Mouse (Mus musculus) forebrain, embryonic 14.5 days (tissue): ENCODE measurements around the gene Psd. TPM values are rescaled to one million over a fixed set of nuclear protein-coding genes. Genes with fewer than 3 reads are reported as not detected.

Source experiments
- ATAC-seq: fragments of 200-750 bp; cut with Nextera tagmentation; 2 replicates; pipeline ENCODE4 v1.8.0; 2017; ENCODE audit warnings: mild to moderate bottlenecking, moderate library complexity
- DNase-seq: peaks from one replicate; pipeline ENCODE4 v3.0.0-alpha.2; 2015; ENCODE audit warnings: low spot score
- H3K27ac ChIP-seq: fragments of 300-500 bp; sonication (generic); 2 replicates; pipeline ENCODE4 v1.5.1; 2014; ENCODE audit warnings: low read depth, mild to moderate bottlenecking, control low read depth, low read length, moderate library complexity
- H3K27me3 ChIP-seq: fragments of 300-500 bp; sonication (generic); replicated peaks from 2 replicates; pipeline ENCODE4 v1.6.1; 2014; ENCODE audit warnings: low read length, control low read depth, mixed read lengths; ENCODE audit not compliant: control insufficient read depth, insufficient read depth
- H3K36me3 ChIP-seq: fragments of 300-500 bp; sonication (generic); 2 replicates; pipeline ENCODE4 v1.6.1; 2014; ENCODE audit warnings: low read length, control low read depth; ENCODE audit not compliant: control insufficient read depth, insufficient read depth
- H3K4me1 ChIP-seq: fragments of 300-500 bp; sonication (generic); 2 replicates; pipeline ENCODE4 v1.6.1; 2014; ENCODE audit warnings: antibody characterized with exemption, low read length, control low read depth; ENCODE audit not compliant: control insufficient read depth, insufficient read depth
- H3K4me2 ChIP-seq: fragments of 300-500 bp; sonication (generic); 2 replicates; pipeline ENCODE4 v1.6.1; 2014; ENCODE audit warnings: mild to moderate bottlenecking, control low read depth, low read length
- H3K4me3 ChIP-seq: fragments of 300-500 bp; sonication (generic); 2 replicates; pipeline ENCODE4 v1.5.1; 2014; ENCODE audit warnings: low read depth, low read length, control low read depth
- H3K9ac ChIP-seq: fragments of 300-500 bp; sonication (generic); 2 replicates; pipeline ENCODE4 v1.6.1; 2014; ENCODE audit warnings: mild to moderate bottlenecking, low read length, control low read depth, moderate library complexity
- H3K9me3 ChIP-seq: fragments of 300-500 bp; sonication (generic); replicated peaks from 2 replicates; pipeline ENCODE4 v1.6.1; 2016; ENCODE audit warnings: low read length, control low read depth, mixed read lengths; ENCODE audit not compliant: control insufficient read depth
- WGBS: fragments of 180-500 bp; shearing (Covaris S2); extraction: QIAGEN DNeasy Blood & Tissue Kit; methylation state at CpG from one replicate; pipeline ENCODE4 v1.1.7; 2014; 5-methylcytosine and 5-hydroxymethylcytosine counted together
- polyA plus RNA-seq: library from polyadenylated mRNA; unstranded; fragments of >200 nt; fragmentation: Nextera tagmentation; extraction: Ambion mirVana; gene quantifications from 2 replicates; pipeline ENCODE4 v1.2.1, GENCODE M21; 2014

The Psd gene
- polyA plus RNA-seq, 1 experiment from 2014 or later = 68.7 TPM

DNA sequence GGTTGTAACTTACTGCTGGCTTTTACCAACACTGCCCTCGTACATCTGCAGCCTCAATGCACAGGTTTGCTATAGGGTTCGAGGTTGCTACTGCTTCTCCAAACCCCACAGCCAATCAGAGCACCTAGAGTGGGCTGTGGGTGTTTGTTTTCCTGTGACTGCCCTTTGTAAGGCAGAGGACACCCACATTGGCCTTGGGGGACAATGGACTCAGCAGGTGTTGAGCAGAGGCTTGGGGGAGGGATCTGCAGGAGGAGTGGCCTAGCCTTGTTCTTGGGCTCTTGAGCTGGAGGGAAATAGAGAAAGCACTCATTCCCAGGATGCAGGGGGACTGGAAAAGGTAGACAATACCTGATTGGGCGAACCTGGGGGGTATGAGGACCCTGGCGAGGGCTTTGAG lies 31.4 kb upstream of the Psd start:
- Histone ChIP-seq H3K4me3 (no peak overlapping the region), H3K4me2 (no peak overlapping the region), H3K27me3 (no peaks in the 10 kb centered on the region; the same call in 1 of the 2 replicates), H3K36me3 (no peaks in the 10 kb centered on the region), H3K4me1 (no peaks in the 10 kb centered on the region), H3K9ac (no peak overlapping the region), H3K9me3 (no peaks in the 10 kb centered on the region), H3K27ac (no peak overlapping the region)
- WGBS = 55% methylated on average over 4 of the region's 4 CpGs
- ATAC-seq = no peak
- no peak for DNase-seq

GRCm38 (mm10) chr19:46357344-46358280 lies 30.7 kb upstream of the Psd start:
- no peak for DNase-seq
- H3K9me3 ChIP-seq = no peaks in the 10 kb centered on the region
- H3K4me3 ChIP-seq = peak overlapping the region; percentile 45
- H3K4me2 ChIP-seq = peak overlapping the region; percentile 70
- no peaks in the 10 kb centered on the region for H3K36me3 ChIP-seq
- ATAC-seq = no peak
- no peak overlapping the region for H3K27ac ChIP-seq
- no peaks in the 10 kb centered on the region for H3K4me1 ChIP-seq
- H3K9ac ChIP-seq = peak overlapping the region; percentile 69
- WGBS = 29% methylated on average over 25 of the region's 25 CpGs
- H3K27me3 ChIP-seq = no peaks in the 10 kb centered on the region; the same call in 1 of the 2 replicates

GRCm38 (mm10) chr19:46356701-46357138 lies 29.8 kb upstream of the Psd start:
- no peaks in the 10 kb centered on the region for H3K9me3 ChIP-seq
- H3K36me3 ChIP-seq = no peaks in the 10 kb centered on the region
- H3K9ac ChIP-seq = peak overlapping the region; percentile 69
- DNase-seq (peak; percentile 96), ATAC-seq (peak; percentile 96)
- no peaks in the 10 kb centered on the region; the same call in 1 of the 2 replicates for H3K27me3 ChIP-seq
- no peaks in the 10 kb centered on the region for H3K4me1 ChIP-seq
- no peak overlapping the region for H3K27ac ChIP-seq
- WGBS = under 1% methylated on average over 29 of the region's 29 CpGs
- H3K4me2 ChIP-seq = peak overlapping the region; percentile 70
- peak overlapping the region; percentile 45 for H3K4me3 ChIP-seq

DNA sequence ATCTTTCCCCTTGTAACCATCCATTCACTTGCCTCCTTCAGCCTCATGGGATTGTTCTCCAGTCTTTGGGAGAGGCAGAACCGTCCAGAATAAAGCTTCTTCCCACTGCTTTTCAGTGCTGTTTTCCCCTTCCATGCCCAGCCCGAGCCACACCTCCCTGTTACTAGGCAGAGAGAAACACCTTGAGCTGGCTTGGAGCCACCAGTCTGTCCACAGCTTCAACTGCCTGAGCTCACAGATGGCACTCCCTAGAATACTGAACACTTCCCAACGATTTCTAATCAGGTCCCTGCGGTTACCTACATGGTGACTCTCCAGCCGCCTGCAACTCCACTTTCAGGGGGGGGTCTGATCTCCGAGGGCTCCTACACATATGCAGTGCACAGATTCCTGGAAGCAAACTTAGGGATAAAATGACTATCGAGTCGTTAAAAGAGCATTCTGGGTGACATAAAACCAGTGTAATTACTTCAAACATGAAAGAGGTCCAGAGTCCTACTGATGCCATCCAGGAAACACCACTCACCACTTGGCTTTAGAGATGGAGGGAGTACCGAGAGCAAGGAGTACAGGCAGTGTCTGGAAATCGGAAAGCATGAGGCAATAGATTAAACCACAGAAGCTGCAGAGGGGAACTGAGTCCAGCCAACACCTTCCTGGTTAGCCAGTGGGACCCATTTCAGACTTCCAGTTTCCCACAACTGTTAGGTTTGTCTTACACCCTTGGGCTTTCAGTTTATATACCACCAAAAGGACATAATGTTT lies 23.4 kb upstream of the Psd start, which contains the start of gene 2310034G01Rik:
Gene 2310034G01Rik, minus strand, starts transcription at position 135 of the 765 bp plus-strand sequence.
- DNase-seq (no peak), ATAC-seq (no peak)
- Histone ChIP-seq H3K4me3 (peak within 1 kb of the TSS; percentile 65), H3K9me3 (no peaks in the 10 kb centered on the region), H3K36me3 (no peaks in the 10 kb centered on the region), H3K27ac (peak within 1 kb of the TSS; percentile 86), H3K4me2 (peak within 1 kb of the TSS; percentile 95), H3K9ac (peak within 1 kb of the TSS; percentile 81), H3K27me3 (no peaks in the 10 kb centered on the region; the same call in 1 of the 2 replicates), H3K4me1 (peaks cover 5% of the 10 kb centered on the region; the same call in 1 of the 2 replicates)
- 54% methylated on average over 10 of the region's 10 CpGs for WGBS

- Histone ChIP-seq H3K4me1 (peaks cover 5% of the 10 kb centered on the region; the same call in 1 of the 2 replicates), H3K27me3 (no peaks in the 10 kb centered on the region; the same call in 1 of the 2 replicates), H3K9ac (peak overlapping the region; percentile 81), H3K27ac (no peak overlapping the region), H3K36me3 (no peaks in the 10 kb centered on the region), H3K9me3 (no peaks in the 10 kb centered on the region), H3K4me2 (peak overlapping the region; percentile 95), H3K4me3 (peak overlapping the region; percentile 65)
- 31% methylated on average over 6 of the region's 6 CpGs for WGBS
- ATAC-seq (no peak), DNase-seq (no peak)
Observed at GRCm38 (mm10) chr19:46349550-46349949, 22.6 kb upstream of the Psd start.

- H3K4me3 ChIP-seq = peak overlapping the region; percentile 65
- peak overlapping the region; percentile 86 for H3K27ac ChIP-seq
- peak overlapping the region; percentile 81 for H3K9ac ChIP-seq
- under 1% methylated on average over 78 of the region's 78 CpGs for WGBS
- H3K27me3 ChIP-seq = no peaks in the 10 kb centered on the region; the same call in 1 of the 2 replicates
- H3K36me3 ChIP-seq = no peaks in the 10 kb centered on the region
- peak overlapping the region; percentile 95 for H3K4me2 ChIP-seq
- no peaks in the 10 kb centered on the region for H3K9me3 ChIP-seq
- DNase-seq (peak; percentile 91), ATAC-seq (peak; percentile 95)
- peaks cover 5% of the 10 kb centered on the region; the same call in 1 of the 2 replicates for H3K4me1 ChIP-seq
Observed at GRCm38 (mm10) chr19:46348761-46349458, 22.0 kb upstream of the Psd start.

DNA sequence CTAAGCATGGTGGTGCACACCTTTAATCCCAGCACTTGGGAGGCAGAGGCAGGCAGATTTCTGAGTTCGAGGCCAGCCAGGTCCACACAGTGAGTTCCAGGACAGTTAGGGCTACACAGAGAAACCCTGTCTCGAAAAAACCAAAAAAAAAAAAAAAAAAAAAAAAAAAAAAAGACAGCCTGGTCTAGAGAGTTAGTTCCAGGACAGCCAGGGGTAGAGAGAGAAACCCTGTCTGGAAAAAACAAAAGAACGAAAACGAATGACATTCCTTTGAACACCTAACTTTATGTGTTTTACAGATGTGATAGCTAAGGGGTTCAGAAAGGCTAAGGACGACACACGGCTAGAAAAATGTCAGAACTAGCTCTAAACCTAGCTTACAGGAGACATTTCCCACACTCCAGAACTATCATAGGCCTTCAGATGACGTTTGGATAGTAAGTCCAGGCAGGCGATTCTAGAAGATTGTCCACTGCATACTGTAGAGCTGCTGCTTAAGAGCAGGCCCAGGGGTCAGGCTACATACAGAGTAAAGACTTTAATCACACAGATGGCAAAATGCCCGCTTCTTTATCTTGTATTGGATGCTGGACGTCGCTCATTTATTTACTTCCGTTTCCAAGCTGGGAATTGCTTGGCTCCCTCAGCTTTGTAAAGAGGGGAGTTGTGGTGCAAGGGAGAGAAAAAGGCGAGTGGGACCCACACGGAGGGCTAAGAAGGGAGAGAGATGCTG lies 21.1 kb upstream of the Psd start:
- Histone ChIP-seq H3K9me3 (no peaks in the 10 kb centered on the region), H3K4me2 (peak overlapping the region; percentile 95), H3K9ac (peak overlapping the region; percentile 81), H3K4me3 (peak overlapping the region; percentile 65), H3K27me3 (no peaks in the 10 kb centered on the region; the same call in 1 of the 2 replicates), H3K4me1 (peaks cover 5% of the 10 kb centered on the region; the same call in 1 of the 2 replicates), H3K36me3 (no peaks in the 10 kb centered on the region), H3K27ac (peak overlapping the region; percentile 86)
- peak; percentile 46 for DNase-seq
- ATAC-seq = peak; percentile 19; the same call in 1 of the 2 replicates
- WGBS = 34% methylated on average over 14 of the region's 14 CpGs
